Mouse (Mus musculus) embryonic facial prominence, embryonic 12.5 days (tissue): Measurements from ENCODE around the gene Hmces. TPM values are rescaled to one million over a fixed set of nuclear protein-coding genes. Genes with fewer than 3 reads are reported as not detected.
"Not testable (repeated sequence)": the region's sequence is repeated elsewhere in the genome, so short reads cannot be mapped to it uniquely, and the experiment has no call there.

Experiments used
- ATAC-seq: fragments of 200-750 bp; cut with Nextera tagmentation; 2 replicates; pipeline ENCODE4 v1.8.0; 2017; ENCODE audit not compliant: insufficient number of reproducible peaks, insufficient read depth, low FRiP score, low TSS enrichment
- H3K27ac ChIP-seq: fragments of 300-500 bp; sonication (generic); 2 replicates; pipeline ENCODE4 v1.5.1; 2016; ENCODE audit warnings: mild to moderate bottlenecking
- H3K27me3 ChIP-seq: fragments of 300-500 bp; sonication (generic); 2 replicates; pipeline ENCODE4 v1.6.1; 2016; ENCODE audit warnings: mild to moderate bottlenecking, moderate library complexity
- H3K36me3 ChIP-seq: fragments of 300-500 bp; sonication (generic); 2 replicates; pipeline ENCODE4 v1.6.1; 2016; ENCODE audit warnings: mild to moderate bottlenecking
- H3K4me1 ChIP-seq: fragments of 300-500 bp; sonication (generic); 2 replicates; pipeline ENCODE4 v1.6.1; 2016
- H3K4me2 ChIP-seq: fragments of 300-500 bp; sonication (generic); replicated peaks from 2 replicates; pipeline ENCODE4 v1.6.1; 2016; ENCODE audit warnings: mild to moderate bottlenecking, moderate library complexity
- H3K4me3 ChIP-seq: fragments of 300-500 bp; sonication (generic); 2 replicates; pipeline ENCODE4 v1.5.1; 2016; ENCODE audit warnings: mild to moderate bottlenecking
- H3K9ac ChIP-seq: fragments of 300-500 bp; sonication (generic); 2 replicates; pipeline ENCODE4 v1.6.1; 2016; ENCODE audit warnings: mild to moderate bottlenecking, moderate library complexity
- H3K9me3 ChIP-seq: fragments of 300-500 bp; sonication (generic); 2 replicates; pipeline ENCODE4 v1.6.1; 2016; ENCODE audit warnings: mild to moderate bottlenecking, moderate library complexity
- WGBS: fragments of 180-500 bp; shearing (Covaris S2); methylation state at CpG from one replicate; pipeline ENCODE4 v1.1.7; 2016; 5-methylcytosine and 5-hydroxymethylcytosine counted together
- polyA plus RNA-seq: library from polyadenylated mRNA; unstranded; fragments of >200 nt; fragmentation: Nextera tagmentation; extraction: Ambion mirVana; gene quantifications from 2 replicates; pipeline ENCODE4 v1.2.1, GENCODE M21; 2016

Hmces gene
- polyA plus RNA-seq, 1 experiment from 2014 or later = 63.4 TPM

GRCm38 (mm10) chr6:87921201-87921600, 7.5 kb downstream of the Hmces start:
- Histone ChIP-seq H3K9ac (no peak overlapping the region), H3K4me3 (no peak overlapping the region), H3K36me3 (peaks cover 77% of the 10 kb centered on the region), H3K4me2 (no peak overlapping the region), H3K9me3 (no peaks in the 10 kb centered on the region), H3K4me1 (no peaks in the 10 kb centered on the region), H3K27me3 (no peaks in the 10 kb centered on the region), H3K27ac (no peak overlapping the region)
- ATAC-seq = no peak
- WGBS = 97% methylated on average over 4 of the region's 4 CpGs

- no peak overlapping the region for H3K27ac ChIP-seq
- H3K4me3 ChIP-seq = no peak overlapping the region
- no peaks in the 10 kb centered on the region for H3K4me1 ChIP-seq
- H3K4me2 ChIP-seq = no peak overlapping the region
- peaks cover 60% of the 10 kb centered on the region for H3K36me3 ChIP-seq
- no peaks in the 10 kb centered on the region for H3K9me3 ChIP-seq
- no peak for ATAC-seq
- 89% methylated on average over 1 of the region's 1 CpGs for WGBS
- H3K27me3 ChIP-seq = no peaks in the 10 kb centered on the region
- no peak overlapping the region for H3K9ac ChIP-seq
Observed at GRCm38 (mm10) chr6:87923624-87924023, 9.9 kb downstream of the Hmces start.

- Histone ChIP-seq H3K4me1 (no peaks in the 10 kb centered on the region), H3K4me3 (no peak overlapping the region), H3K4me2 (no peak overlapping the region), H3K36me3 (peaks cover 53% of the 10 kb centered on the region), H3K9ac (no peak overlapping the region), H3K27me3 (no peaks in the 10 kb centered on the region), H3K27ac (no peak overlapping the region), H3K9me3 (no peaks in the 10 kb centered on the region)
- WGBS = 89% methylated on average over 5 of the region's 5 CpGs
- ATAC-seq = no peak
Observed at GRCm38 (mm10) chr6:87935037-87935436, 21.3 kb downstream of the Hmces start.

- Histone ChIP-seq H3K9ac (no peak overlapping the region), H3K36me3 (peaks cover 41% of the 10 kb centered on the region), H3K27me3 (no peaks in the 10 kb centered on the region), H3K4me3 (no peak overlapping the region), H3K4me2 (no peak overlapping the region), H3K27ac (no peak overlapping the region), H3K9me3 (no peaks in the 10 kb centered on the region), H3K4me1 (no peaks in the 10 kb centered on the region)
- ATAC-seq = peak; percentile 94
- 42% methylated on average over 19 of the region's 19 CpGs for WGBS
Observed at GRCm38 (mm10) chr6:87937178-87937788, 23.5 kb downstream of the Hmces start.

GRCm38 (mm10) chr6:87938941-87939340, 25.2 kb downstream of the Hmces start:
- WGBS = 80% methylated on average over 3 of the region's 3 CpGs
- no peak for ATAC-seq
- Histone ChIP-seq H3K36me3 (peaks cover 27% of the 10 kb centered on the region), H3K27ac (no peak overlapping the region), H3K27me3 (no peaks in the 10 kb centered on the region), H3K4me2 (no peak overlapping the region), H3K4me1 (no peaks in the 10 kb centered on the region), H3K9ac (no peak overlapping the region), H3K9me3 (no peaks in the 10 kb centered on the region), H3K4me3 (no peak overlapping the region)

- 87% methylated on average over 7 of the region's 7 CpGs for WGBS
Observed at GRCm38 (mm10) chr6:87942179-87942578, 28.4 kb downstream of the Hmces start.

GRCm38 (mm10) chr6:87962457-87962856, 48.7 kb downstream of the Hmces start:
- WGBS = 69% methylated on average over 4 of the region's 4 CpGs
- H3K27ac ChIP-seq, ATAC-seq, H3K4me2 ChIP-seq, H3K27me3 ChIP-seq, H3K4me1 ChIP-seq, H3K36me3 ChIP-seq, H3K9ac ChIP-seq, H3K4me3 ChIP-seq: not testable (repeated sequence)
- H3K9me3 ChIP-seq = peaks cover 13% of the 10 kb centered on the region; the same call in 1 of the 2 replicates

More at GRCm38 (mm10) chr6:87942179-87942578, 28.4 kb downstream of the Hmces start:
- H3K27me3 ChIP-seq = no peaks in the 10 kb centered on the region
- no peak overlapping the region for H3K4me2 ChIP-seq
- no peak overlapping the region for H3K4me3 ChIP-seq
- no peaks in the 10 kb centered on the region for H3K4me1 ChIP-seq
- H3K9ac ChIP-seq = no peak overlapping the region
- no peaks in the 10 kb centered on the region for H3K9me3 ChIP-seq
- no peak overlapping the region for H3K27ac ChIP-seq
- no peaks in the 10 kb centered on the region for H3K36me3 ChIP-seq
- no peak for ATAC-seq

- WGBS = 20% methylated on average over 2 of the region's 2 CpGs
- Histone ChIP-seq H3K9me3 (no peaks in the 10 kb centered on the region), H3K36me3 (no peaks in the 10 kb centered on the region), H3K9ac (no peak overlapping the region), H3K4me1 (no peaks in the 10 kb centered on the region), H3K4me2 (no peak overlapping the region), H3K4me3 (no peak overlapping the region), H3K27me3 (no peaks in the 10 kb centered on the region), H3K27ac (no peak overlapping the region)
- no peak for ATAC-seq
Observed at GRCm38 (mm10) chr6:87970041-87970440, 56.3 kb downstream of the Hmces start.

GRCm38 (mm10) chr6:87979728-87980127, 66.0 kb downstream of the Hmces start:
- peak overlapping the region; percentile 99; the same call in 1 of the 2 replicates for H3K9ac ChIP-seq
- no peaks in the 10 kb centered on the region for H3K9me3 ChIP-seq
- no peak for ATAC-seq
- peak overlapping the region; percentile 95 for H3K4me3 ChIP-seq
- H3K4me2 ChIP-seq = peak overlapping the region; percentile 77
- H3K36me3 ChIP-seq = peaks cover 15% of the 10 kb centered on the region
- 67% methylated on average over 3 of the region's 3 CpGs for whole genome bisulfite sequencing
- H3K27ac ChIP-seq = peak overlapping the region; percentile 95; the same call in 1 of the 2 replicates
- H3K4me1 ChIP-seq = peaks cover 18% of the 10 kb centered on the region
- H3K27me3 ChIP-seq = no peaks in the 10 kb centered on the region

GRCm38 (mm10) chr6:87980374-87981029, 66.8 kb downstream of the Hmces start:
- Histone ChIP-seq H3K4me1 (peaks cover 18% of the 10 kb centered on the region), H3K9me3 (no peaks in the 10 kb centered on the region), H3K4me3 (peak overlapping the region; percentile 95), H3K27ac (peak overlapping the region; percentile 95), H3K36me3 (peaks cover 22% of the 10 kb centered on the region), H3K4me2 (peak overlapping the region; percentile 77), H3K9ac (peak overlapping the region; percentile 99), H3K27me3 (no peaks in the 10 kb centered on the region)
- under 1% methylated on average over 66 of the region's 66 CpGs for WGBS
- ATAC-seq = peak; percentile 81

GRCm38 (mm10) chr6:87981030-87981485, 67.3 kb downstream of the Hmces start:
- Histone ChIP-seq H3K9ac (peak overlapping the region; percentile 99), H3K4me1 (peaks cover 18% of the 10 kb centered on the region), H3K27me3 (no peaks in the 10 kb centered on the region), H3K4me3 (peak overlapping the region; percentile 95), H3K9me3 (no peaks in the 10 kb centered on the region), H3K36me3 (peaks cover 22% of the 10 kb centered on the region), H3K27ac (peak overlapping the region; percentile 95), H3K4me2 (peak overlapping the region; percentile 77)
- under 1% methylated on average over 48 of the region's 56 CpGs for WGBS
- no peak; the same call in 1 of the 2 replicates for ATAC-seq
